Comparison of ENCODE assay signal across 7 mouse cellular contexts in the genomic region with DNA sequence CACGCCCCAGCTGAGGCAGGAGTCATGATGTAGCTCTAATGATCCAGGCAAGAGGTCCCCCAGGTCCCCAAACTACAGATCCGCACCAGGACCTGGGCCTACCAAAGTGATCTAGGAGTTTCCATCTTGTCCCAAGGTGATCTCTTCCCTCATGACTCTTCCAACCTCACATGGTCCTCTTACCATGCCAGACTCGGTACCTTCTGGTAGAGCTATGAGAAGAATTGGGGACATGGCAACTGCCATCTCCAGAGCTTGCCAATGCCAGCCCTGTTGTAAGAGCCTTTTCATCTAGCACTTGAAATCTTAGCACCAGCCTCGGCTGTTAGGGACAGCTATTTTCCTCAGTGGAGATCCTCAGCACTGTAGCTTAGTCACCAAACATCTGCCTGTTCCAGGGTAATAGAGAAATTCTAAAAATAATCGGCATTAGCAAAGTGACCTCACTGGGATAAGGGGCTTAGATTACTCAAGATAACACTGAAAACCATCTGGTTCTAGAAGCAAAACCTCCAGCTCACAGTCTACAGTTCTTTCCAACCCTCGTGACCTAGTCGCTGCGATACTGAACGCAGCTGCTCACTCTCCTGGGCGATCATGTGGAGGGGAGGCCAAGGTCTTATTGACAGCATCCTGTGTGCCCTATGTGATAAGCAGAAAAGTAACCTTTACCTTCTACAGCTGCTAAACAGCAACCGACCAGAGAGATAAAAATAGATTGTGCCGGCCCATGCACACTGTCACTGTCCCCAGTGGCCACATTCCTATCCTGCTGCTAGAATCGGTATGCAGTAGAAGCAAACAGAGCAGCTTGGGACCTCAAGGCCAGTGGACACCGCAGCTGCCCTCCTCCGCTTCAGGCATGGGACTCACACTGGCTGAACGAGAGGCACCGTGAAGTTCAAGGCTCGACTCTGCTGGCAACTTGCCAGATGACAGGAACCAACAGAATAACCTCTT.
DNase-seq lines count a peak whose midpoint lies in the region.

No protein-coding gene starts in this region.

- peak; percentile 59 for DNase-seq in ovary, postnatal 36 days (ENCODE audit: low spot score)
- no peak for DNase-seq in ovary, postnatal 10 days (ENCODE audit: low spot score)
- DNase-seq in gastrocnemius, postnatal 25 days: peak; percentile 68
- peak; percentile 25 to 53 for DNase-seq in kidney, postnatal 4 days
- peak; percentile 89 for DNase-seq in yolk sac, embryonic 10.5 days (ENCODE audit: low spot score)
- DNase-seq in cerebellum, adult 18-20 months: no peak
- no peak for DNase-seq in c-Kit-positive CD71-positive TER-119-positive erythroid progenitor cells, embryonic 14.5 days (ENCODE audit: low spot score)

Comparison
In these comparisons a context has a peak if more than half of its experiments do, and no peak if none do; other contexts are left out.
1. DNase-seq: peak in ovary, postnatal 36 days (single experiment), gastrocnemius, postnatal 25 days (single experiment), kidney, postnatal 4 days (2 of 2) and yolk sac, embryonic 10.5 days (single experiment); none in ovary, postnatal 10 days (single experiment), cerebellum, adult 18-20 months (0 of 2) and c-Kit-positive CD71-positive TER-119-positive erythroid progenitor cells, embryonic 14.5 days (single experiment).